Mouse (Mus musculus): ENCODE results near the gene Tubd1. TPM values are rescaled to one million over a fixed set of nuclear protein-coding genes. Genes with fewer than 3 reads are reported as not detected.
A peak's percentile ranks its signal among the peaks of the same experiment; 100 is the strongest.

The Tubd1 gene
- polyA plus RNA-seq, 1 experiment from 2014 or later: 7.8 TPM

DNA sequence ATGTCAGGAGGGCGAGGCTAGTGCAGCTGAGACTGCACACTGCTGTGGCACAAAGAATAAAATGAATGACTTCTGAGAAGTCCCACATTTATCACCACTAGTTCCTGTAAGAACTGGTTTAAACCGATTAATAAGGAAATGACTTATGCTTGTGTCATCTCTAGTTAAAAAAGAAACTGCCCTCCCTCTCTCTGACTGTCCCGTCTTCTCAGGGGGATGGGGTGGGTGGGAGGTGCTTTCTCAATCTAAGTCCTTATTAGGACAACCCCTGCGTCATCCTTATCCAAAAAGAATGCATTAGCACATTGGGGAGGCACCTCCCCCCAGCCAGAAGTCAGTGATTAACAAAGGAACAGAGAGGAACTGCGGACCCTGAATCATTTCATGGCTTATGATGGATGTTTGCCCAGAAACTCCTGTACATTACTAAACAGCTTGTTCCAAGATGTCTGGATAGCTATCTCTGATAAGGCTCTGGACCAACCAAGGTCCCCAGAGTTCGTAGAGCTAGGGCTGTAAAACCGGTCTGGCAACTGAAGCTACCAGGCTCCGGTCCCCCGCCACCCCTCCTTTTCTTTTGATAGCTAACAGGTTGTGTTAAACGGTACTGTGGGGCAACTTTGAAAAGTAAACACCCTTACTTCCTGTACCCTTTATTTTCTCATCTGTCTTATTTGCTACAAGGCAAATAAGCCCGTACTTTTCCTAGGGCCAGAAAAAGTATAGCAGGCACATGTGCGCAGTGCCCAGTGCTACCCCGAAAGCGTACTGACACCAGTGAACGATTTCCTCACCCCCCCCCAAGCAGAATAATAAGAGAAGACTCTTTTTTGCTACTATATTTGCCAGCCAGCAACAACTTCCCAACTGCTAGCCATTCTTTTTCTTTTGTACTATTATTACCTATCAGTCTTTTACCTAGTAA is 42.3 kb downstream of the Tubd1 start:
- 0 out of 2 replicates have a peak overlapping the region, but pooled peaks have one; percentile 14 for H3K9ac ChIP-seq
- 17% methylated on average over 15 of the region's 15 CpGs for WGBS

DNA sequence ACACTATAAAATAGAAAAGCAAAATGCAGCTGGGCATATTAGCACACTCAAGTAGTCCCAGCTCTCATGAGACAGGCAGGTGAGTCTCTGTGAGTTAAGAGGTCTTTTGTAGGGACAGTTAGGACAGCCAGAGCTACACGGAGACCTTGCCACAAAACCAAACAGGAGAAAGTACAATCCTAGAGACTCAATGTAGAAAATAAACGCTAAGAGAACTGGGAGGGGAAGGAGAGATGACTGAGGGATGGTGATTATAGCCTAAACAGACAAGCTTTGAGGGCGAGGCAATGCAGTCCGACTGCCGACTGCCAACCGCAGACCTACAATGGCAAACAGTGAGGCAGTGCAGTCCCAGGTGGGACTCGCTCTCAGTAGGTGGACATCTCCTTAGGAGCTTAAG is 43.0 kb downstream of the Tubd1 start:
- no peak overlapping the region for H3K4me3 ChIP-seq
- 53% methylated on average over 7 of the region's 7 CpGs for WGBS
- ATAC-seq (ENCODE audit: low FRiP score, low read depth): no peak
- H3K4me2 ChIP-seq: no peak overlapping the region
- H3K36me3 ChIP-seq: no peaks in the 10 kb centered on the region; the same call in 1 of the 2 replicates
- no peak overlapping the region for H3K27ac ChIP-seq (replicated peaks)
- H3K9ac ChIP-seq: no peak overlapping the region
- H3K4me1 ChIP-seq (replicated peaks): 0 out of 2 replicates have a peak, but pooled peaks cover 3% of the 10 kb centered on the region
- no peaks in the 10 kb centered on the region for H3K27me3 ChIP-seq
- H3K9me3 ChIP-seq: no peaks in the 10 kb centered on the region

More for the DNA sequence above, 42.3 kb downstream of the Tubd1 start:
- no peaks in the 10 kb centered on the region for H3K27me3 ChIP-seq
- peak overlapping the region; percentile 7; the same call in 1 of the 2 replicates for H3K4me3 ChIP-seq
- H3K27ac ChIP-seq (replicated peaks): no peak overlapping the region
- no peaks in the 10 kb centered on the region; the same call in 1 of the 2 replicates for H3K36me3 ChIP-seq
- H3K4me2 ChIP-seq: peak overlapping the region; percentile 41
- ATAC-seq (ENCODE audit: low FRiP score, low read depth): no peak
- H3K9me3 ChIP-seq: no peaks in the 10 kb centered on the region
- H3K4me1 ChIP-seq (replicated peaks): 0 out of 2 replicates have a peak, but pooled peaks cover 3% of the 10 kb centered on the region

DNA sequence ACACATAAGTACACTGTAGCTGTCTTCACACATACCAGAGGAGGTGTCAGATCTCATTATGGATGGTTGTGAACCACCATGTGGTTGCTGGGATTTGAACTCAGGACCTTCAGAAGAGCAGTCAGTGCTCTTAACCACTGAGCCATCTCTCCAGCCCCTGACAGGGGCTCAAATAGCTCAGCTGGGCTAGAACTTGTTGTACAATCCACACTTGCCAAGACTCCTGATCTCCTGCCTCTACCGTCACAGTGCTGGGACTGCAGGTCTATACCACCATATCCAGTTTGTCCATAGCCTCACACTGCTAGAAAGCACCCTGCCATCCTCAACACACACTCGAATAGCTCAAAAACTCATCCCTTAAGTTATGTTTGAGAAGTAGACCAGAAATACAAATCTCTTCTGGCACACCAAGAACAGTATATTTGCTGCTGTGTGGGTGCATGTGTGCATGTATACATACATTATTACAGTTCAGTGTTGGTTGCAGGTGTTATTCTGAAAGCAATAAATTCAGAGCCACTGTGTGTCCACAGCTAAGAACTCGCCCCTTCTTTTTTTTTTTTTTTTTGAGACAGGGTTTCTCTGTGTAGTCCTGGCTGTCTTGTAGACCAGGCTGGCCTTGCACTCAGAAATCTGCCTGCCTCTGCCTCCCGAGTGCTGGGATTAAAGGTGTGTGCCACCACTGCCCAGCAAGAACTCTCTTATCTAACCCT is 44.0 kb downstream of the Tubd1 start:
- 0 out of 2 replicates have a peak, but pooled peaks cover 6% of the 10 kb centered on the region for H3K4me1 ChIP-seq (replicated peaks)
- no peak overlapping the region for H3K4me2 ChIP-seq
- H3K27me3 ChIP-seq: no peaks in the 10 kb centered on the region
- WGBS: 96% methylated on average over 4 of the region's 4 CpGs
- no peaks in the 10 kb centered on the region for H3K9me3 ChIP-seq
- H3K36me3 ChIP-seq: no peaks in the 10 kb centered on the region; the same call in 1 of the 2 replicates
- ATAC-seq (ENCODE audit: low FRiP score, low read depth): no peak
- H3K4me3 ChIP-seq: no peak overlapping the region
- H3K9ac ChIP-seq: no peak overlapping the region
- H3K27ac ChIP-seq (replicated peaks): no peak overlapping the region

DNA sequence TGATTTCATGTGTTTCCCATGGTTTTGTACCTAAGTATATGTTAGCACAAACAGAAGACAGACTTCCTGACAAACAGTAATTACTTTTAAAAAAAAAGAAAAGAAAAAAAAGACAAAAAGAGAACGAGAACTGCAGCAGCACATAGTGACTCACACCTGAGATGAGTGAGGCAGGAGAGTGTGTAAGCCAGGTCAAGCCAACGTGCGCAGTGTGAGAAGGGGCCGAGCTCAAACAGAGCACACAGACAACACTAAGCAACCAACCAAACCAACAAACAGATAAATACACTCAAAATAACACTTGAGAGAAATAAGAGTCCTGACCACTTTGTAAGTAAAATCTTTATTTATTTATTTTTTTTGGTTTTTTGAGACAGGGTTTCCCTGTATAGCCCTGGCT is 45.3 kb downstream of the Tubd1 start:
- Histone ChIP-seq H3K27me3 (no peaks in the 10 kb centered on the region), H3K36me3 (no peaks in the 10 kb centered on the region), H3K4me3 (no peak overlapping the region), H3K4me1 (replicated peaks) (0 out of 2 replicates have a peak, but pooled peaks cover 8% of the 10 kb centered on the region), H3K4me2 (no peak overlapping the region), H3K9me3 (no peaks in the 10 kb centered on the region), H3K27ac (replicated peaks) (no peak overlapping the region), H3K9ac (no peak overlapping the region)
- no peak for ATAC-seq (ENCODE audit: low FRiP score, low read depth)
- 94% methylated on average over 4 of the region's 4 CpGs for WGBS

DNA sequence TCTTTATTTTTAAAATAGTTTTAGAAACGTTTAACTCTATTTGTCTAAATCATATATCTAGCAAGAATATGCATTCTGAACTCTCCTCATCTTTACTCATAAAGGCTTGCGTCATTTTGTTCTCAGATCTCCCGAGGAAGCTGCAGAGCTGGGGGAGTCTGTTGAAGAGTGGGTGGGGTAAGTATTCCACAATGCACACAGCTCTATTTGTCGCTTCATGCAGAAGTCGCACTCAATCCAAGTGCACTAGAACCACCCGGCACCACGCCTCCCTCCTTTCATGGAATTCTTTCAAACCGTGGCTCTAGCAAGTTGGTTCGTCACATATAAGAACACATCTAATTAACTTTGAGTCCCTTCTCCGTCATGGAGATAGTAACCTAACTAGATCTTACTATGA is 45.8 kb downstream of the Tubd1 start:
- 90% methylated on average over 10 of the region's 10 CpGs for WGBS
- H3K4me3 ChIP-seq: no peak overlapping the region
- H3K36me3 ChIP-seq: no peaks in the 10 kb centered on the region
- 0 out of 2 replicates have a peak, but pooled peaks cover 8% of the 10 kb centered on the region for H3K4me1 ChIP-seq (replicated peaks)
- ATAC-seq (ENCODE audit: low FRiP score, low read depth): no peak
- no peak overlapping the region for H3K9ac ChIP-seq
- H3K27ac ChIP-seq (replicated peaks): no peak overlapping the region
- H3K4me2 ChIP-seq: no peak overlapping the region
- H3K27me3 ChIP-seq: no peaks in the 10 kb centered on the region
- H3K9me3 ChIP-seq: no peaks in the 10 kb centered on the region

DNA sequence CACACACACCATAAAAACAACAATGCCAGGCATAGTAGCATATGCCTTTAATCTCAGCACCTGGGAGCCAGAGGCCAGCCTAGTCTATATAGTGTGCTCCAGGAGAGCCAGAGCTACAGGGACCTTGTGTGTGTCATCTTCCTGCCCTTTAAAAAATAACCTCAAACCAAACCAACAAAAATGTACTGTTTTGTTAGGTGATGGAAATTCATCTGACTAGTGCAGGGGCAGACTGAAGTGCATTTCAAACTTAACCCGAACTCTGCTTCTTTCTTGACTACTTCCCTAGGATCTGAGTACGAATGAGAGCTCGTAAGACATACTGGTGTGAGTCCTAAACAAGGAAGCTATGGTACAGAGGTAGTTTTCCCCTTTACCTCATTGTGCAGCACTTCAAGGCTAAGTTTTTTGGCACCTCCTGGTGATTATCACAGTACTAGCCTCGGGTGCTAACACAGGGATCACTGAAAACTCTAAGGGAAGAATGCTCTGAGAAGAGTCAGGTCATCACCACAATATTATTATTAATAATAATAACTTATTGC is 46.6 kb downstream of the Tubd1 start:
- Histone ChIP-seq H3K36me3 (no peaks in the 10 kb centered on the region), H3K27me3 (no peaks in the 10 kb centered on the region), H3K4me3 (no peak overlapping the region), H3K4me2 (no peak overlapping the region), H3K9me3 (no peaks in the 10 kb centered on the region), H3K27ac (replicated peaks) (no peak overlapping the region), H3K4me1 (replicated peaks) (0 out of 2 replicates have a peak, but pooled peaks cover 7% of the 10 kb centered on the region), H3K9ac (no peak overlapping the region)
- ATAC-seq (ENCODE audit: low FRiP score, low read depth): no peak
- 91% methylated on average over 4 of the region's 4 CpGs for WGBS

DNA sequence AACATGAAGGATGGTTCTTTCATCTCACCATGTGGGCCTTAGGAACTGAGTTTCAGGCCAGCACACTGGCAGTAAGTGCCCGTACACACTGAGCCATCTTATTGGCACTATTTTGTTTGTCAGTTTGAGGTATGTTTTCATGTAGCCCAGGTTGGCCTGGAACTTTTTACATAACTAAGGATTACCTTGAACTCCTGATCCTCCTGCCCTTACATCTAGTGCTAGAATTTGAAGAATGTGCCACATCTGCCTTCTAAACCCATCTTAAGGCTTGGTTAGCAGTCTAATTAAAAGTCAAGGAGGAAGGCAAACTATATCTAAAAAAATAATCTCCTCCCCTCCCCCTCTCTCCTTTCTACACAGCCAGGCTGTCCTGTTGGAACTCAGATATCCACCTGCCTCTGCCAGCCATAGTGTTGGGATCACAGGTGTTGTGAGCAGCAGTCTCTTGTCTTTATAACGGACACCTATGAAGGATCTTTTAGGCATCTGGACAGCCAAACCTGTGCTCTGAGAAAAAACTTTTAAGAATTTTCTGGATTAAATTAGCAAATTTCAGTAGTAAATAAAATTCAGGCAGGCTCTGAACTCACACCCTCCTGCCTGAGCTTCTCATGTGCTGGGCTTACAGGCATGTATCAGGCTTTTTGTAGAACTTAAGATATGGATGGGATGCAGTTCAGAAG is 47.3 kb downstream of the Tubd1 start:
- H3K4me1 ChIP-seq (replicated peaks): 0 out of 2 replicates have a peak, but pooled peaks cover 5% of the 10 kb centered on the region
- no peaks in the 10 kb centered on the region for H3K9me3 ChIP-seq
- 89% methylated on average over 2 of the region's 2 CpGs for WGBS
- H3K27me3 ChIP-seq: no peaks in the 10 kb centered on the region
- no peak overlapping the region for H3K9ac ChIP-seq
- no peak overlapping the region for H3K4me2 ChIP-seq
- H3K36me3 ChIP-seq: no peaks in the 10 kb centered on the region
- H3K4me3 ChIP-seq: no peak overlapping the region
- no peak for ATAC-seq (ENCODE audit: low FRiP score, low read depth)
- no peak overlapping the region for H3K27ac ChIP-seq (replicated peaks)

DNA sequence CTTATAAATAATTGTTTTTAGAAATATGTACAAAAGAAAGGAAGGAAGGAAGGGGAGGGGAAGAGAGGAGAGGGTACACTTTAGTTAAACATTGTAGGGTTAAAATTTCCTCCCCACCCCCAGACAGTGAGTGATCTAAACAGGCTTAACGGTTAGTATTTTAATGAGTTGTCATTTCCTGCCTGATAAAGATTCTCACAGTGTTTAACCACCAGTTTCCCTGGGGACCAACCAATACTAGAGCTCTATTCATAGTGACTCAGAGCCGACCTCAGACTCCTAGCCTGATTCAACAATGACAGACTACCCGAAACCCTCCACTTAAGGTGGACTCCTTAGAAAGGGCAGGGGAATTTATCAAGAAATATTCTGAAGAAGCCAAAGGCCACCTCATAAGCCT is 48.2 kb downstream of the Tubd1 start:
- H3K27ac ChIP-seq (replicated peaks): no peak overlapping the region
- no peak overlapping the region for H3K9ac ChIP-seq
- 0 out of 2 replicates have a peak, but pooled peaks cover 5% of the 10 kb centered on the region for H3K4me1 ChIP-seq (replicated peaks)
- no peak overlapping the region for H3K4me3 ChIP-seq
- H3K27me3 ChIP-seq: no peaks in the 10 kb centered on the region
- no peaks in the 10 kb centered on the region for H3K9me3 ChIP-seq
- no peak overlapping the region for H3K4me2 ChIP-seq
- no peak for ATAC-seq (ENCODE audit: low FRiP score, low read depth)
- no peaks in the 10 kb centered on the region for H3K36me3 ChIP-seq
- WGBS: 22% methylated on average over 3 of the region's 3 CpGs

DNA sequence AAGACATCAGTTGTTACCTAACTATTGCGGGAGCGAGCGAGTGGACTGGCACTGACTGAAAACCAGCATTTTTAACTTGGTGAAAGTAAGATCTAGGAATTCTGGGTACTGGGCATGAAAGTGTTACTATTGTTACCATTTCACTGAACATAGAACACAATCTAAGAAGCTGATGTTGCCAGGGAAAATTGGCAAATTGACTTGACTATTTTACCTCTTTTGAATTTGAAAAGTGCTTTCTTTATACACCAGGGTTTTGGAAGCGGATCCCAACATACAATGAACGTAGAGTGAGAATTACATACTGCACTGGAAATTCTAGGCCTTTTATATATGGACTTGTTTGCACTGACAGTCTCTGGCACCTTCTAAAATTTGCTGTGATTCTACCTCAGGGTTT is 48.7 kb downstream of the Tubd1 start:
- WGBS: 72% methylated on average over 5 of the region's 5 CpGs
- no peak for ATAC-seq (ENCODE audit: low FRiP score, low read depth)
- H3K9me3 ChIP-seq: no peaks in the 10 kb centered on the region
- H3K27me3 ChIP-seq: no peaks in the 10 kb centered on the region
- H3K9ac ChIP-seq: no peak overlapping the region
- H3K4me1 ChIP-seq (replicated peaks): 0 out of 2 replicates have a peak, but pooled peaks cover 5% of the 10 kb centered on the region
- H3K4me3 ChIP-seq: no peak overlapping the region
- H3K36me3 ChIP-seq: no peaks in the 10 kb centered on the region
- H3K27ac ChIP-seq (replicated peaks): 0 out of 2 replicates have a peak overlapping the region, but pooled peaks have one; percentile 16
- H3K4me2 ChIP-seq: no peak overlapping the region

DNA sequence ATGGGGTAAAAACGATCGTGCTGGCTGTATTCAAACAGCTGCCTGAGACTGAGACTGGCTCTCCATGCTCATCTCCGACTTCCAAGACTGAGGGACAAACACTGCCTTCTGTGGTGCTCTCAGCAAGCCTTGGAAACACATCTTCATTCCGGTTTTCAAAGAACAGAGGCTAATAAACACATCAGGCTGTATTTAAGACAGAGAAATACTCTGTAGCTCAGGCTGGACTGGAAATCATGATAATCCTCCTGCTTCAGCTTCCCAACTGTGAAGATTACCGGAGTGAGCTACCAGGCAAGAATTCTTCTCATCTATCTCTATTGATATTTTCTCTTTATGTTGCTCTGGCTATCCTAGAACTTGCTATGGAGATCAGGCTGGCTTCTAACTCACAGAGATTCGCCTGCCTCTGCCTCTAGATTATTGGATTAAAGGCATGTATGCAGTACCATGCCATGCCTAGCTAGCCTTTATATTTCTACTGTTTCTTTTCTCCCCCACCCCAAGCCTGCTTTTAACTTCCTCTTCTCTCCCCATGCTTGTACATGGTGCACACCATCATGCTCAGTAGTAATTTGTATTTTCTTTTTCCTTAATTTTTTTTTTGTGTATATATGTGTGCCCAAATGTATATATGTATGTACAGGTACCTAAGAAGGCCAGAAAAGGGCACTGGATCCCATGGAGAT is 49.5 kb downstream of the Tubd1 start:
- no peaks in the 10 kb centered on the region for H3K27me3 ChIP-seq
- no peak for ATAC-seq (ENCODE audit: low FRiP score, low read depth)
- H3K4me3 ChIP-seq: no peak overlapping the region
- H3K4me1 ChIP-seq (replicated peaks): 0 out of 2 replicates have a peak, but pooled peaks cover 5% of the 10 kb centered on the region
- WGBS: 83% methylated on average over 6 of the region's 6 CpGs
- H3K27ac ChIP-seq (replicated peaks): peak overlapping the region; percentile 16
- H3K36me3 ChIP-seq: no peaks in the 10 kb centered on the region
- H3K4me2 ChIP-seq: no peak overlapping the region
- no peak overlapping the region for H3K9ac ChIP-seq
- no peaks in the 10 kb centered on the region for H3K9me3 ChIP-seq

DNA sequence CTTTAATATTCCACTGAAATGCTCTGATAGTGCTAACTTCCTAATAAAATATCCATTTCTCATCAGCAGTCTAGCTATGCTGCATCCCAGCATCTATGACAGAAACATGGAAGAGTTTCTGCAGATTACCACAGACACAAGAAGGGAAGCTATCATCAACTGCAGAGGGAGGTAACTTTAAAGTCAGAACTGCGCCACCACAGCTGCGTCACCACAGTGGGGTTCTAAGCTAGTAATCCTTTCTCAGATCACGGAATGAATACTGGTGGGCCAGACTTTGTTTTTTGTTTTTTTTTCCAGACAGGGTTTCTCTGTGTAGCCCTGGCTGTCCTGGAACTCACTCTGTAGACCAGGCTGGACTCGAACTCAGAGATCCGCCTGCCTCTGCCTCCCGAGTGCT is 50.6 kb downstream of the Tubd1 start:
- H3K27ac ChIP-seq (replicated peaks): no peak overlapping the region
- no peak overlapping the region for H3K9ac ChIP-seq
- no peak overlapping the region for H3K4me2 ChIP-seq
- 0 out of 2 replicates have a peak, but pooled peaks cover 5% of the 10 kb centered on the region for H3K4me1 ChIP-seq (replicated peaks)
- ATAC-seq (ENCODE audit: low FRiP score, low read depth): no peak
- H3K9me3 ChIP-seq: no peaks in the 10 kb centered on the region
- H3K27me3 ChIP-seq: no peaks in the 10 kb centered on the region
- 94% methylated on average over 6 of the region's 6 CpGs for WGBS
- H3K36me3 ChIP-seq: no peaks in the 10 kb centered on the region
- H3K4me3 ChIP-seq: no peak overlapping the region

Measured in hindbrain, embryonic 15.5 days (tissue).